Mouse (Mus musculus) embryonic facial prominence, embryonic 11.5 days (tissue): ENCODE results near the gene BC024978. TPM values are rescaled to one million over a fixed set of nuclear protein-coding genes. Genes with fewer than 3 reads are reported as not detected.

Experiments used
- ATAC-seq: fragments of 200-750 bp; cut with Nextera tagmentation; replicated peaks from 2 replicates; pipeline ENCODE4 v1.8.0; 2017; ENCODE audit warnings: low read depth; ENCODE audit not compliant: insufficient number of reproducible peaks, low FRiP score, low TSS enrichment
- DNase-seq: peaks from one replicate; pipeline ENCODE4 v3.0.0-alpha.2; 2015; ENCODE audit warnings: low spot score
- H3K27ac ChIP-seq: fragments of 300-500 bp; sonication (generic); replicated peaks from 2 replicates; pipeline ENCODE4 v1.5.1; 2014; ENCODE audit warnings: mild to moderate bottlenecking, low read depth, low read length, control low read depth
- H3K27me3 ChIP-seq: fragments of 300-500 bp; sonication (generic); 2 replicates; pipeline ENCODE4 v1.6.1; 2014; ENCODE audit warnings: mild to moderate bottlenecking, low read length, moderate library complexity, mixed read lengths; ENCODE audit not compliant: control insufficient read depth, insufficient read depth
- H3K36me3 ChIP-seq: fragments of 300-500 bp; sonication (generic); replicated peaks from 2 replicates; pipeline ENCODE4 v1.6.1; 2014; ENCODE audit warnings: low read depth, mild to moderate bottlenecking, low read length, moderate library complexity, mixed read lengths; ENCODE audit not compliant: control insufficient read depth, insufficient read depth
- H3K4me1 ChIP-seq: fragments of 300-500 bp; sonication (generic); 2 replicates; pipeline ENCODE4 v1.6.1; 2014; ENCODE audit warnings: low read length, mixed read lengths; ENCODE audit not compliant: control insufficient read depth, insufficient read depth
- H3K4me2 ChIP-seq: fragments of 300-500 bp; sonication (generic); 2 replicates; pipeline ENCODE4 v1.6.1; 2014; ENCODE audit warnings: low read depth, mild to moderate bottlenecking, control low read depth, low read length, moderate library complexity
- H3K4me3 ChIP-seq: fragments of 300-500 bp; sonication (generic); 2 replicates; pipeline ENCODE4 v1.5.1; 2014; ENCODE audit warnings: low read depth, low read length, control low read depth
- H3K9ac ChIP-seq: fragments of 300-500 bp; sonication (generic); replicated peaks from 2 replicates; pipeline ENCODE4 v1.6.1; 2014; ENCODE audit warnings: mild to moderate bottlenecking, control low read depth, low read length
- H3K9me3 ChIP-seq: fragments of 300-500 bp; sonication (generic); replicated peaks from 2 replicates; pipeline ENCODE4 v1.6.1; 2016; ENCODE audit warnings: mild to moderate bottlenecking, low read length, inconsistent platforms, mixed read lengths; ENCODE audit not compliant: control insufficient read depth
- WGBS: fragments of 180-500 bp; shearing (Covaris S2); extraction: QIAGEN DNeasy Blood & Tissue Kit; methylation state at CpG from one replicate; pipeline ENCODE4 v1.1.7; 2014; 5-methylcytosine and 5-hydroxymethylcytosine counted together
- polyA plus RNA-seq: library from polyadenylated mRNA; unstranded; fragments of >200 nt; fragmentation: Nextera tagmentation; extraction: Ambion mirVana; gene quantifications from 2 replicates; pipeline ENCODE4 v1.2.1, GENCODE M21; 2014

Gene BC024978
- polyA plus RNA-seq, 1 experiment from 2014 or later = 2.4 TPM

DNA sequence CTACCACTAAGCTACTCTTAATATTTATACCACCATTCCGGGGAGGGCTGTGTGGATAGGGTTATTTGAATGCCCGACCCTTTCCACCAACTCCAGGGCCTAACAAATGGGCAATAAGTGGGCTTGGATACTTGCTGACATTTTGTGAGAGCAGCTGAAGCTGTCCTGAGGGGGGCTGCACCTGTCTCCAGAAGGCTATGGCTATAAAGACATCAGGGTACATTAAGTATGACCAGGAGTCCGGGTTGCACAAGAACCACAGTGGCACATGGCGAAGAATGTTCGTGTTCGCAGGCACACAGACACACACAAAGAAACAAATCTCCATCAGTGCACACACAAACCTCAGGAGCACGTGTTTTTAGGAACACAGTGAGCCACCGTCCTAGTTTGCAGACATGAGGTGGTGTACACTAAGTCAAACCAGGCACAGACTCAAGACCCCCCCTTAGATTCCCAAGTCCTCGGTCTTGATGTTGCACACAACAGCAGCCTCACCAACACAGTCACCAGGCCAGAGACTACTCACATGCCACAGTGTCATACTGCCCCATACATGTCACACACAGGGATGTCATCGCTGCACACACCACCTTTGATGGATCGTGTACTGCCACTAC lies 28.0 kb upstream of the BC024978 start:
- Histone ChIP-seq H3K4me1 (peaks cover 11% of the 10 kb centered on the region), H3K27me3 (no peaks in the 10 kb centered on the region), H3K4me2 (peak overlapping the region; percentile 53), H3K4me3 (peak overlapping the region; percentile 59), H3K9me3 (no peaks in the 10 kb centered on the region), H3K9ac (peak overlapping the region; percentile 80), H3K27ac (no peak overlapping the region), H3K36me3 (peaks cover 4% of the 10 kb centered on the region; the same call in 1 of the 2 replicates)
- no peak for DNase-seq
- no peak for ATAC-seq
- 78% methylated on average over 11 of the region's 11 CpGs for WGBS

DNA sequence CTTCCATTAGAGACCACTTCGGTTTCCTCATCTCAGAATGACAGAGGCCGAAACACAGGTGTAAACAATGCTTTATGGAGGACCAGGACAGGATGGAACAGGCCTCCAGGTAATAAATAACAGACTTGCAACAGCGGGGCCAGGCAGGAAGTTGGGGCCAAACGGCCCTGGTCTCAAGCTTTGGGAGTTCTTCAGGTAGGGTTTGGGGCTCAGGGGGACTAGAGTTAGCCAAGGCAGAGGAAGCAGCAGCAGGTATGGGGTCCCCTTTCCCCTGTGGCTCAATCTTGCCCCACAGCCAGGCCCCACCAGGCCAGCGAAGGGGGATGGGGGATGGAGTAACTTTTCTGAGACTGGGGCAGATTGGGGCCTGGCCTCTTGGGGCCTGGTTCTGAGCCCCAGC lies 27.2 kb upstream of the BC024978 start:
- Histone ChIP-seq H3K36me3 (peaks cover 8% of the 10 kb centered on the region), H3K4me2 (no peak overlapping the region), H3K9ac (no peak overlapping the region), H3K4me3 (no peak overlapping the region), H3K27ac (no peak overlapping the region), H3K27me3 (no peaks in the 10 kb centered on the region), H3K9me3 (no peaks in the 10 kb centered on the region), H3K4me1 (peaks cover 11% of the 10 kb centered on the region)
- no peak for ATAC-seq
- WGBS = 90% methylated on average over 5 of the region's 5 CpGs
- no peak for DNase-seq

DNA sequence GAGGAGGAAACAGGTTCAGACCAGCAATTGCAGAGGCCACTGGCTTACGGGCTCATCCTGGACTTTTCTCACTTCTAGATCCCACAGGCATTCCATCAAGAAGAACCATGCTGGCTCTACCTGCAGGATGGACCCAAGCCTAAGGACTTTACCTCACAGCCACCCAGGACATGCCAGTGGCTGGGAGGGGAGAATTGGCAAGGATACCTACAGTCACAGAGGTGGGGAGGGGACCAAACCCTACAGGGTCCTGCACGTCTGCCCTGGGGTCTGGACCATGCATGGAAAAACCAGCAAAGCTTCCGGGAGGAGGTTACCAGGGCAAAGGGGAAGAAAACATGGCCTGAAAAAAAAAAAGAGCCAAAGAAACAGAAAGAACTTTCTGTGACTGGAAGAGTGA lies 24.6 kb upstream of the BC024978 start:
- Histone ChIP-seq H3K27me3 (no peaks in the 10 kb centered on the region), H3K9ac (no peak overlapping the region), H3K4me1 (no peaks in the 10 kb centered on the region), H3K9me3 (no peaks in the 10 kb centered on the region), H3K36me3 (peaks cover 4% of the 10 kb centered on the region), H3K4me3 (no peak overlapping the region), H3K27ac (no peak overlapping the region), H3K4me2 (no peak overlapping the region)
- no peak for DNase-seq
- no peak for ATAC-seq
- 79% methylated on average over 3 of the region's 3 CpGs for WGBS

DNA sequence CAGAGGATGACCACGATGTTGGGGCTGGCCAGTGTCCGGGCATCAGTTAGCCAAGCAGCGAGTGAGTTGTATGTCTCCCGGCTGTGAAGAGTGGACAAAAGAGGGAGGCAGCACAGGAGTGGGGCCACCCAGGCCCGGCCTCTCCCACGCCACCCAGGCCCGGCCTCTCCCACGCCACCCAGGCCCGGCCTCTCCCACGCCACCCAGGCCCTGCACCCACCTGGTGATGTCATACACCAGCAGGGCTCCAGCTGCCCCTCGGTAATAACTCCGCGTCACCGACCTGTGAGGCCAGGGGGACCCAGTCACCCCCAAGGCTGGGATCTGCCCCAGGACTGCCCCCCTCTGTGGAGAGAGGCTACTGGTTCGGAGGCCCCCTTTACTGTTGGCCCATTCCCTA lies 21.1 kb upstream of the BC024978 start:
- Histone ChIP-seq H3K4me3 (no peak overlapping the region), H3K36me3 (peaks cover 4% of the 10 kb centered on the region), H3K9me3 (no peaks in the 10 kb centered on the region), H3K9ac (no peak overlapping the region), H3K27ac (no peak overlapping the region), H3K4me1 (no peaks in the 10 kb centered on the region), H3K4me2 (no peak overlapping the region), H3K27me3 (no peaks in the 10 kb centered on the region)
- DNase-seq = no peak
- WGBS = 95% methylated on average over 15 of the region's 15 CpGs
- ATAC-seq = no peak

GRCm38 (mm10) chr7:27174896-27175295 lies 20.7 kb upstream of the BC024978 start:
- H3K9me3 ChIP-seq = no peaks in the 10 kb centered on the region
- H3K9ac ChIP-seq = no peak overlapping the region
- H3K27me3 ChIP-seq = no peaks in the 10 kb centered on the region
- H3K4me1 ChIP-seq = no peaks in the 10 kb centered on the region
- 94% methylated on average over 7 of the region's 7 CpGs for WGBS
- no peak overlapping the region for H3K27ac ChIP-seq
- no peak for ATAC-seq
- no peak overlapping the region for H3K4me2 ChIP-seq
- DNase-seq = no peak
- H3K4me3 ChIP-seq = no peak overlapping the region
- H3K36me3 ChIP-seq = peaks cover 4% of the 10 kb centered on the region

GRCm38 (mm10) chr7:27177942-27178323 lies 17.6 kb upstream of the BC024978 start:
- WGBS = 20% methylated on average over 4 of the region's 4 CpGs
- DNase-seq = no peak
- no peaks in the 10 kb centered on the region for H3K9me3 ChIP-seq
- peak overlapping the region; percentile 54 for H3K9ac ChIP-seq
- peak; percentile 16 for ATAC-seq
- H3K27ac ChIP-seq = peak overlapping the region; percentile 84; the same call in 1 of the 2 replicates
- H3K4me1 ChIP-seq = no peaks in the 10 kb centered on the region
- no peaks in the 10 kb centered on the region for H3K27me3 ChIP-seq
- peak overlapping the region; percentile 36 for H3K4me2 ChIP-seq
- peak overlapping the region; percentile 69 for H3K4me3 ChIP-seq
- H3K36me3 ChIP-seq = peaks cover 2% of the 10 kb centered on the region

GRCm38 (mm10) chr7:27178324-27179216 lies 17.0 kb upstream of the BC024978 start, which contains the start of gene Rab4b:
Rab4b (minus strand) TSS chr7:27178896.
- WGBS = 1% methylated on average over 47 of the region's 53 CpGs
- H3K4me3 ChIP-seq = peak within 1 kb of the TSS; percentile 69
- peak within 1 kb of the TSS; percentile 36 for H3K4me2 ChIP-seq
- ATAC-seq = peak; percentile 97
- no peaks in the 10 kb centered on the region for H3K36me3 ChIP-seq
- peak; percentile 99 for DNase-seq
- H3K9me3 ChIP-seq = no peaks in the 10 kb centered on the region
- H3K9ac ChIP-seq = peak within 1 kb of the TSS; percentile 54
- H3K4me1 ChIP-seq = no peaks in the 10 kb centered on the region
- H3K27ac ChIP-seq = peak within 1 kb of the TSS; percentile 84
- H3K27me3 ChIP-seq = no peaks in the 10 kb centered on the region
